ENCODE assay signal across 10 mouse cellular contexts in the genomic region with DNA sequence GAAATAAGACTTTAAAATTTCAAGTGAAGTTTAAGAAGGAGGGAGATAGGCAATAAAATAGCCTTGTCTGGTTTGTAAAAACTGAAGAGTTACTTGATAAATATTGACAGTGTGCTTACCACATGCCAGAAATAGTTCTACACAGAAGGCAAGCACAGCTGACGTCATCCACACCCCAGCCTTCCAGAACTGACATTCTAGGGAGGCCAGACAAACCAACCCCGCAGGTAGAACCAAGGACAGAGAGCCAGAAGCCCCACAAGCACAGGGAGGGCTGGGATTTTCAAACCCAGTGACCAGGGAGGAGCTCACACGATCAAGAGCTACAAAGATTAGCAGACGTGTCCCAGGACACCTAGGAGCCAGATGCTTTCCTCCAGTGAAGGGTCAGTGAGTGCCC.
A peak's percentile ranks its signal among the peaks of the same experiment; 100 is the strongest.
DNase-seq lines count a peak whose midpoint lies in the region; ATAC-seq and TF ChIP-seq lines count a peak whose summit lies in the region.
"Had no signal": no experiment of that assay in that cellular context is flagged by ENCODE, and none has a peak within 500 bp of the region (broad histone marks: within the 10 kb centered on the region; RNA-seq: fewer than 3 reads in every experiment).

No protein-coding gene starts in this region.

- H3K4me3 ChIP-seq in heart, embryonic 16.5 days (ENCODE audit: low read length): no peak overlapping the region
- H3K4me3 ChIP-seq in liver, adult 2 months (ENCODE audit: insufficient read depth, low read depth, low read length): no peak overlapping the region
- H3K4me3 ChIP-seq in hindbrain, embryonic 12.5 days: no peak overlapping the region
- H3K4me3 ChIP-seq: neural tube, embryonic 13.5 days had no signal

- H3K9me3 ChIP-seq in heart, embryonic 16.5 days (replicated peaks; ENCODE audit: control insufficient read depth, low read length): no peaks in the 10 kb centered on the region
- no peaks in the 10 kb centered on the region for H3K9me3 ChIP-seq in hindbrain, embryonic 12.5 days (replicated peaks)
- H3K9me3 ChIP-seq: neural tube, embryonic 13.5 days had no signal

- H3K27ac ChIP-seq in heart, embryonic 16.5 days (ENCODE audit: low read length): peak overlapping the region; percentile 85
- H3K27ac ChIP-seq in liver, adult 2 months (replicated peaks; ENCODE audit: insufficient read depth, low read depth, low read length): no peak overlapping the region
- no peak overlapping the region for H3K27ac ChIP-seq in hindbrain, embryonic 12.5 days
- H3K27ac ChIP-seq: neural tube, embryonic 13.5 days had no signal

- ATAC-seq in heart, embryonic 16.5 days (replicated peaks; ENCODE audit: extremely low read depth, insufficient read depth, low FRiP score): no peak; the same call in 1 of the 2 replicates
- no peak for ATAC-seq in hindbrain, embryonic 12.5 days (ENCODE audit: low FRiP score)

- WGBS in heart, embryonic 16.5 days: 25% methylated on average over 4 of the region's 4 CpGs
- 28% methylated on average over 4 of the region's 4 CpGs for WGBS in liver, adult 2 months
- 58% methylated on average over 4 of the region's 4 CpGs for WGBS in hindbrain, embryonic 12.5 days

- H3K79me2 ChIP-seq in liver, adult 2 months (ENCODE audit: control insufficient read depth, insufficient read depth, low read length): peaks cover 29% of the 10 kb centered on the region

- no peak for TF ChIP-seq POLR2A in liver, adult 2 months (IDR thresholded peaks at IDR 0.05; ENCODE audit: extremely low read depth, insufficient read depth, low read length)

- H3K9ac ChIP-seq in heart, embryonic 16.5 days (ENCODE audit: low read length): peak overlapping the region; percentile 43; the same call in 1 of the 2 replicates
- no peak overlapping the region for H3K9ac ChIP-seq in liver, adult 2 months (ENCODE audit: low read depth, low read length)
- H3K9ac ChIP-seq in hindbrain, embryonic 12.5 days: no peak overlapping the region
- H3K9ac ChIP-seq: neural tube, embryonic 13.5 days had no signal

- H3K27me3 ChIP-seq in heart, embryonic 16.5 days (ENCODE audit: control insufficient read depth, insufficient read depth, low read length): no peaks in the 10 kb centered on the region
- H3K27me3 ChIP-seq in liver, adult 2 months (ENCODE audit: control insufficient read depth, insufficient read depth, low read length): no peaks in the 10 kb centered on the region
- no peaks in the 10 kb centered on the region for H3K27me3 ChIP-seq in hindbrain, embryonic 12.5 days
- H3K27me3 ChIP-seq: neural tube, embryonic 13.5 days had no signal

- DNase-seq in NIH3T3 (ENCODE audit: low read depth): peak; percentile 34
- DNase-seq in adrenal gland, postnatal 14 days: peak; percentile 25
- DNase-seq in liver, adult 2 months (ENCODE audit: extremely low read depth, low read depth, low spot score): peak; percentile 76
- no peak for DNase-seq in yolk sac, embryonic 10.5 days (ENCODE audit: low spot score)
- no peak for DNase-seq in right cerebral cortex, postnatal 4 days
- DNase-seq in gastrocnemius, adult 8-10 months (ENCODE audit: low spot score in 2 of 2): no peak
- DNase-seq: spleen, adult 18-20 months had no signal

- H3K4me2 ChIP-seq in heart, embryonic 16.5 days (ENCODE audit: low read depth, low read length): peak overlapping the region; percentile 35
- H3K4me2 ChIP-seq in hindbrain, embryonic 12.5 days (replicated peaks): no peak overlapping the region
- H3K4me2 ChIP-seq: neural tube, embryonic 13.5 days had no signal

- H3K4me1 ChIP-seq in heart, embryonic 16.5 days (ENCODE audit: control insufficient read depth, insufficient read depth, low read length): peaks cover 53% of the 10 kb centered on the region
- peaks cover 18% of the 10 kb centered on the region for H3K4me1 ChIP-seq in liver, adult 2 months (ENCODE audit: control insufficient read depth, insufficient read depth, low read length)
- peaks cover 15% of the 10 kb centered on the region for H3K4me1 ChIP-seq in hindbrain, embryonic 12.5 days

- no peaks in the 10 kb centered on the region for H3K36me3 ChIP-seq in heart, embryonic 16.5 days (ENCODE audit: control insufficient read depth, insufficient read depth)
- H3K36me3 ChIP-seq in liver, adult 2 months (ENCODE audit: control insufficient read depth, insufficient read depth, low read length): no peaks in the 10 kb centered on the region
- no peaks in the 10 kb centered on the region for H3K36me3 ChIP-seq in hindbrain, embryonic 12.5 days
- H3K36me3 ChIP-seq: neural tube, embryonic 13.5 days had no signal

- TF ChIP-seq CTCF in liver, adult 2 months (IDR thresholded peaks at IDR 0.05; ENCODE audit: low read depth, low read length): no peak

Comparison
In these comparisons a context has a peak if more than half of its experiments do, and no peak if none do; other contexts are left out.
1. DNase-seq: peak in NIH3T3 (single experiment), adrenal gland, postnatal 14 days (single experiment) and liver, adult 2 months (single experiment); none in yolk sac, embryonic 10.5 days (single experiment), right cerebral cortex, postnatal 4 days (single experiment) and gastrocnemius, adult 8-10 months (0 of 2).